Mouse (Mus musculus) adrenal gland, postnatal 10 days (tissue): Measurements from ENCODE around the gene Tpp1. TPM values are rescaled to one million over a fixed set of nuclear protein-coding genes. Genes with fewer than 3 reads are reported as not detected.

ENCODE experiments used
- DNase-seq: peaks from one replicate; pipeline ENCODE4 v3.0.0; 2021; ENCODE audit warnings: mixed read lengths
- long read RNA-seq, 2 experiments: library from polyadenylated mRNA; stranded (forward); transcript quantifications; one replicate each; pipeline ENCODE4 v2.0.0; 2021
- total RNA-seq, 2 experiments: library from RNA; stranded (reverse); gene quantifications; 2 replicates each; pipeline ENCODE4 v1.2.3; 2021

Gene Tpp1
- 10 to 100 TPM; 65.5 to 68.8 TPM for total RNA-seq
- long read RNA-seq, experiment 1, transcript Tpp1-201 (13 exons, 3,558 nt), result major isoform, 8 of 37 reads
- long read RNA-seq, experiment 1, partial matches to known transcripts, result 27 of 37 reads
- long read RNA-seq, experiment 1, other reads (novel, unspliced or antisense), result 2 of 37 reads
- long read RNA-seq, experiment 2, transcript Tpp1-201 (13 exons, 3,558 nt), result major isoform, 22 of 32 reads
- long read RNA-seq, experiment 2, partial matches to known transcripts, result 8 of 32 reads
- long read RNA-seq, experiment 2, other reads (novel, unspliced or antisense), result 2 of 32 reads

DNA sequence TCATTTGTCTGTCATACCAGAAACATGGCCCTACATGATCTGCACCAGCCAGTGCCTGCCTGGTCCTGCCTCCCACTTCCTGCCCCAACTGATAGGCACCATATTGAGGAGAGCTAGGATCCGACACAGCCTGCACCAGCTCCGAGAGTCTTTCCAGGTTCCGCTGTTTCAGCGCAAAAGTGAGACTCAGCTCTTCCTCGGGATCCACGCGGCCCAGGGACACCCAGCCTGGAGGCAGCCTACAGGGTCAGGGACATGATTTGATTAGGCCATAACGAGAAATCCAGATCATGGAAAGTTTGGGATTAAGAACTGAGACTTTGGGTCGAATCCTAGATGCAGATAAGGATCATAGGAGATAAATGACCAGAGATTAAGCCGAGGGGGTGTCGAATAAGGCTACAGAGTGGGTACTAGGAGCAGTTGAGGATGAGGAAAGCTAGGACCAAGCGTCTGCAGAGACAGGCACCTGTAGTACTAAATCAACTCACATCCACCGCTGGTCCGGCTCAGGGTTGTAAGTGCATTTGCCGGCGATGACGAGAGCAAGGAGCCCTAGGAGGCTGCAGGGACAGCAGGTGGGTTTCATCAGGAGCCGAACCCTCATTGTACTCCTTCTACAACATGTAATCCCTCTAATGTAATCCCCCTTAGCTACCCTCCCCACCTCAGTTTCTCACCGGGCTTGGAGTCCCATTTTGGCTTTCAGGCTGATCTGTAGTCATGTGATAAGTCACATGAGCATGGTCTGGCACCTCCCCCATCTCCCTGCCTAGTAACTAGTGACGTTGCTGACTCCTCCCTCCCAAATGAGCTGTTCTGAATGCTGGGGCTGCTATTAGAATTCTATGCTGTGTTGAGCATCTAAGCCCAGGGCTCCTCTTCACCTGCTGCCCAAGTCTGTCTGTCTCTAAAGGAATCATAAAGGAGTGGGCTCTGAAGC, at the start of gene Tpp1:
Gene Tpp1, minus strand, starts transcription at position 745 of the 943 bp plus-strand sequence.
- peak; percentile 92 for DNase-seq

DNA sequence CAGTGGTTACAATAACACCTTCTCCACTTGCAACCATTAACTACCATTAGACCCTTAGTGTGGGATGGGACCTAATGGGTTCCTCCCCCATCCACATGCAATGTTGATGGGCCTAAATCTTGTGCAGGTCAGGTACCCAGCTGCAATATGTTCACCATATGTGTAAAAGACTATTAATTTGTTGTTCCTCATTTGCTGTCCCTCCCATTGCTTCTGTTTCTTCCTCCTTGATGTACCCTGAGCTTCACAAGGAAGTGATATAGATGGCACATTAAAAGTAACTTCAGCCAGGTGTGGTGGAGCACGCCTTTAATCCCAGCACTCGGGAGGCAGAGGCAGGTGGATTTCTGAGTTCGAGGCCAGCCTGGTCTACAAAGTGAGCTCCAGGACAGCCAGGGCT, 44.9 kb upstream of the Tpp1 start:
- no peak for DNase-seq

DNA sequence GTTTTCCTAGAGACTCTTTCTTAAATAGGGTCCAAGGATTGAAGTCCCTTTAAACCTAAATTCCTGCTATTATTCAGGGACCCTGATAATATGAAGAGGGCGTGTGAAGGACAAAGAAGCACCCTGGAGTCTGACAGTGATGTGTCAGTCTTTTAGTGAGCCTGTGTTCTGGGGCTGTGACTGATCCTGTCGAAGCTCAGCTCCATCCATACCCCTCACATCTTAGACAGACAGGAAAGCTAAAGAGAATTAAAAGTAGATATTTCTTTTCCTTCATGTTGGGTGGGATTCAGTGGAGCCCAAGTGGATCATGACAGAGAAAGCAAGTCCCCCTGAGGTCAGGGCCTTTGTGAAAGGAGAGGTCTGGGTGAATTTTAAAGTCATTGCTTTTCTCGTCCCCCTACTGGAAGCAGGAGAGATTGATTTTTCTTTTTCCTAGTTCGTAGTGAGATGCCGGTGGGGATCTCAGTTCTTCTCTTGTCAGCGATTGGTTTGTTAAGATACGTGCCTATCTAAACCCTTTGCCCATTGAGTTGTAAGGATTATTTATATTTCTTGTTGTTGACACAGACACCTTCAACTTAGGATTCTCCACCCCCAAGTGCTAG, 43.8 kb upstream of the Tpp1 start:
- DNase-seq, result no peak

DNA sequence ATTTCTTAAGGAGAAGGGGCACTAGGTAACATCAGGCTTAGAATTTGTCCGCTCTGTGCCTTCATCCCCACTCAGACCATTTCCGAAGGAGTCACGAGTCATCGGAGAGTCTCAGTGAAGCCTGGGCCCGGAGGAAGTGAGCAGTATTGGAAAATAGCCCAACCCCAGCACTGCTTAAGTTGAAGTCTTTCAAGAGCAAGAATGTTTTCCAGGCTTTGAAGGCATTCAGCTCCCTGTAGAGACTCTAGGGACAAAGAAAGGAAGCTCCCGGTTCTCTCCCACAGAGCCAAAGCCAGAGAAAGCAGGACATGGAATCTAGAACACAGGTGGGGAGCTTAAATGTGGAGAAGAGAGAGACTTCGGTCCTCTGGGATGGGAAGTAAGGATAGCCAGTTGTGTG, 41.7 kb upstream of the Tpp1 start:
- DNase-seq, result no peak

DNA sequence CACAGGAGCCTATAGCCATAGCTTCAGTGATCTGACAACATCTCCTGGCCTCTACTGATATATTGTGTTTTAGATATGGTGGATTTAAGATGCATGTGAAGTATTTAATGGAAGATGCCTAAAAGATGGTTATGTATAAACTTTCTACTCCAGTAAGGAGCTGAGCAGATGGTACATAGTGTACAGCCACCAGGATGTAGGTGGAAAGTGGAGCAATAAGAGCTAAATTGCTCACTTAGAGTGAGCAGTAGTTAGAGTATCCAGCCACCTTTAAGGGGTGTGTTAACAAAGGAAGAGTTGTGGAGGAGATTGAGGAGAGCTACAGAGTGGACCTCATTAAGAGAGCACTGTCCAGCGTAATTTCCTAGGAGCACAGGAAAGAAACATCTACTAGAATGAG, 39.1 kb upstream of the Tpp1 start:
- no peak for DNase-seq

DNA sequence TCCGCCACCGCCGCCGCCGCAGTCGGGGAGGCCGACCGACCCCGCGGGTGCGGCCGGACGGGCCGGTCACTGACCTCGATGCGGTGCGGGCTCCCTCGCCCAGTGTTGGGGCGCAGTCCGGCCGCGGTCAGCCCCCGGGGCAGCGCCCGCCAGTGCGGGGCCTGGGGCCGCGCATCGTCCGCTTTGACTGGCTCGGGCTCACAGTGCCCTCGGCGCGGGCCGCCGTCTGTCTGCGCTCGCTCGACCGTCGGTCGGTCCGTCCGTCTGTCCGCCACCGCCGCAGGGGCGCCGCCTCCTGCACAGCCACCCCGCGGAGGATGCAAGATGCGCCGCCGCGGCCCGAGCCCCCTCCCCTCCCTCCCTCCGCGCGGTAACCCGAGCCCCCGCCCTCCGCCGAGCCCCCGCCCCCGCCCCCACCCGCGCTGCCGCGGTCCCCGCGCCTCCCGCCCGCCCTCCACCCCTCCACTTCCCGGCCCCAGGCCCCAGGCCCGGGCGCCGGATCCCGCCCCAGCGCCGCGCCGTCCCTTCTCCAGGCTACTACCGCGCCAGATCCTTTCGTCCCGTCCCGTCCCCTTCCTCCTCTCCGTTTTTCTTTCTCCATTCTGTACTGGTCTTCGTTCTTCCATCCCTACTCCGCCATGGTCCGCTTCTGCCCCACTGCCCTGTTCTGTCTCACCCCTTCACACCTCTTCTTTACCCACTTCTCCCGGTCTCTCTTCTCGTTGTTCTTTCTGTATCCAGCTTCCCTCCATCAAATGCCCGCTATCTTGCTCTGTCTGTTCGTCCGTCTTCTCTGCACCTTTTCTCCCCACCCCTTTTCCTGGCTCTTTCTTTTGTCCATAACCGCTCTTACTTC, 35.5 kb upstream of the Tpp1 start, which contains the start of gene Dchs1:
Gene Dchs1, minus strand, starts transcription at position 370 of the 856 bp plus-strand sequence.
- DNase-seq, result peak; percentile 46

DNA sequence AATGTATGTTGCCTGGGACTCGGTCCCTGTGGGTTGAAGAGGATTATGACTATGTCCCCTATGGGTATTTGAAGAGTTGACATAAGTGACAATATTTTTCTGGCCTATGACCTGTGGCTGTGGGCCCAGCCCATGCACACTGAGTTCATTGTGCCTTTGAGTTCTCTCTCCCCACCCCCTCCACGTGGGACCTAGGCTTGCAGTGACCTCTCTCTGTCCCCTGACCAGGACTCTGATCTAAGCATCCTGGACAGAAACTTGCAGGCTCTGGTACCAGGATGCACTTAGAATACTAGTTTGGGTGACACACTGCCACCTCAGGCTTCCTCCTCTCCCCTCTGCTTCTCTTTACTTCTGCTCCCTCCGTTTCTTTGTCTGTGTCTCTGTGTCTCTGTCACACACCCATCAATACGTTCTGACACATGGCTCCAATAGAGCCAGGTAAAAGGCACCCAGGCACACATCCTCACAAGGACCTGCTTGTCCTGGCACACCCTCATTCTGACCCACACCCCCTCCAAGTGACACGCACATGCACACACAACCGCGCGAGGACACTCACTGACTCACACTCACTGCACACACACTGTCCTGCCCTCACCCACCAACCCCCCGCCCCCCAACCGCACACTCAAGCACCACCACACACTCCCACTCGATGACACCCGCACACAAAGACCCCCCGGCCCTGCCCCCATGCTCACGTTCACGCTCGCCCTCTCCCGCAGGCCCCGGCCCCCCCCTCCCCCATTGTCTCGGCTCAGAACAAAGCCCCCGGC, 34.7 kb upstream of the Tpp1 start:
- no peak for DNase-seq

DNA sequence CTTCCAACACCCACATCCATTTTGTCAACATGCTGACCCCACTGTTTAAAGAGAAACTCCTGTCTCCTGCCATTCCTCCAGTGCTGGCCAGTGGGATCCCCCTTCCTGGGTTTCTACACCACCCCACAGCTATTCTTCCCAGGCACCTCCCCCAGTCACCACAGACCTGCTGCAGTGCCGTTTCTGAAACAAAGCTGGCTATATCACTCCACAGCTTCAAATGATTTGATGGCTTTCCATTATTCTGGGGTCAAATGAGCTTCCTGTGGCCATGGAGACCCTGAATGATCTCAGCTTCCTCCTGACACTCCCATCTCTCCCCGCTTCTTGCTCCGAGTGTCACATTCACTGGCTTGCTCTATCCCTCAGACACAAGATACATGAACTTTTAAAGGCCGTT, 32.5 kb upstream of the Tpp1 start:
- no peak for DNase-seq

DNA sequence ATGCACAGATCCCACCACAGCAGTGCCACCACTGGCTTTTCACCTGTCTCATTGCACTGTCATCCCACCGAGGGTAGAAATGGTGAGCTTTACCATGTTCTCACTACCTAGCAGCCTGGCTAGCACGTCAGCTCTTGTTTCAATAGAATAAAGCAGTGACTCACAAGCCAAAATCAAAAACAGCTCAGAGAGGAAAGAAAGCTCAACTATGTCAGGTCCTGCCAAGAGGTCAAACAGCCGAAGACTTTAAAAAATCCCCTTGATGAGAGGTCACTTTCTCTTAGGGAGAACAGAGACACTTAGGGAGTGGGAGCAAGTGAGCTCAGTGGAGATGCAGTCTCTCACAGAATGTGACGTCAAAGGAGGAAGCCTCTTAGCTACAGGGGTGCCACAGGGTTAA, 31.8 kb upstream of the Tpp1 start:
- no peak for DNase-seq

DNA sequence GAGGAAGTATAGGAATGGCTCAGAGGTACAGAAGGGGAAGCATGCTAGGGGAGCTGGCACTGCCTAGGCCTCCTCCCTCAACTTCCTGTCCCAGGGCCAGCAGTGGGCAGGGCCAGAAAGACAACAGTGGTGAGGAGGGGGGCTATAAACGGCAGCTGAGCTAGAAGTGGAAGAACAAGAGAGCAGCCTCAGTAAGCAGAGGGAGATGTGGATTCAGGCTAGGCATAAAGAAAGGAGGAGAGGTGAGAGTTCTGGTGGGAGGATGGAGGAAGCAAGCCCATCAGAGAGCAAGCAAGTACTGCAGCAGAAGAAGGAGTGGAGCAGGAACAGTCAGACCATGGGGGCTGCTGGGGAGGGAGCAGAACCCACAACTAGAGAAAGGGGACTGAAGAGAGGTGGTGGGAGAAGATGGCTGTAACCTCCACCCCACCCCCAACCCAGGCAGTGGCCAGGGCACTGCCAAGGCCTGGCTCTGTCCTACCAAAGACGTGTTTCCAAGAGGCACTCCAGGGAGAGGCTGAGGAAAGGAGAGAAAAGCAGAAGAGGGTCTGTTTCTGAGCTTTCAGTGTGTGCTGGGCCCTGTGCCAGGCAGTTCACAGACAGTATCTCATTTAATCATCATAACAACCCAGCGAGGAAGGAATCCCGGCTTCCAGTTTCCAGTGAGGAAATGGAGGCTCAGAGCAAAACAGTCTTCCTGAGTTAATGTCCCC, 26.7 kb upstream of the Tpp1 start:
- DNase-seq, result no peak

DNA sequence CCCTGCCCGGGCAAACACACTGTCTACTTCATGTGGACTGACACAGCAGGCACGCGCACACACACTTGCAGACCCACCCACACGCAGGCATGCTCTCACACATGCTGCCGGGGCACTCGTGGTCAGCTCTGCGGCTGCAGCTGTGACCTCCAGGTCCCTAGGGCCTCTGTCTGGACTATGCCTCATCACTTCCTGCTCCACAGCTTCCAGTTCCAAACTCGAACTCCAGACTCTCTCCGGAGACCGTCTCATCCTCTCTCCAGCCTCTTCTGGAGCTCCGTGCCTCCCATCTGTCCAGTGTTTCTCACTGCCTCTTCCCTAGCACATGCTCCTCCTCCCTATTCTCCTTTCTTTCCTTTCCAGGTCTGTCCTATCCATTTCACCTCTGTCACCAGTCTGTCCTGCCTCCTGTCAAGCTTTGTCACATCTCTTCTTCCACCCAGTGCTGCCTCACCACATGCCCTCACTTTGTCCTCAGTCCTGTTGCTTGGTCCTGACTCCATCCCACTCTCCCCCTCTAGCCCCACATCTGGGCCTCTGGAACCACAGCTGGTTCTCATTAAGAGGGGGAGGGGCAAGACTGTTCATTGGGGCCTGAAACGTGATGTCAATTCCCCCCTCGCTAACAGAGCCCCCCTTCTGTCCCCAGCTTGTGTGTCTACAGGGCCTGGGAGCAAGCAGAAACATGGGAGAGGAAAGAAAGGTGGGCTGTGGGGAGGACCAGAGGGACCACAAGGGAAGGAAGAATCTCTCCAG, 25.9 kb upstream of the Tpp1 start:
- no peak for DNase-seq

DNA sequence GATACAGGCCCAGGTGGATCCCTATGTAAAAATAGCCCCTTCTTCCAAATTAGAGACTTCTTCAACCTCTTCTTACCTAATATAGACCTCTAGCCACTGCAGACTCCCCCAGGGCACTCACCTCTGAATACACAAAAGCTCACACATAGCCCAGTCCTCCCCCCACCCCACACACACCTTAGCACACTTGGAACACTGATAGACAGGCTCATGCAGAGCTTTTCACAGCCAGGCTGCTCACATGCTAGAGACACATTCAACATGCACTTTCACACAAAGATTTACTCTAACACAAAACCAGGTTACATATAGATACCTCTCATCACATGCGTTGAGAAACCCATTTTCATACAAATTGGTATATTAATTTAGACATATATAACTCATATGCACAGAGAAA, 25.3 kb upstream of the Tpp1 start:
- DNase-seq, result no peak

DNA sequence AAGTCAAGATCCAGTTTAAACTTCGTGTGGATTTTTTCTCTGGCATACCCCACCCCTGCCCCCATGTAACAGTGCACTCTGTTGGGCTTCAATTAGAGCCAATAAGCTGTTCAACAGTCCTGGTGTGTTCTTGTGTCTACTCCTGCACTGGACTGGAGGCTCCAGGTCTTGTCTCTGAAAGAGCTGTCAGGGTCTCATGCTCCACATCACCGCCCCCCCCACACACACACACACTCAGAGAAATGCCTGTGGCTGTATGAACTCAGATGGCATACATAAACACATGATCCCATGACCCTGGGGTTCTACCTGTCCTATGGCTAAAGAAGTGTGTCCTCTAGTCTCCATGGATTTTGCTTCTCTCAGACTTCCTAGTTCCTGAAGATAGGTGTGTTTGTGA, 24.0 kb upstream of the Tpp1 start:
- no peak for DNase-seq

DNA sequence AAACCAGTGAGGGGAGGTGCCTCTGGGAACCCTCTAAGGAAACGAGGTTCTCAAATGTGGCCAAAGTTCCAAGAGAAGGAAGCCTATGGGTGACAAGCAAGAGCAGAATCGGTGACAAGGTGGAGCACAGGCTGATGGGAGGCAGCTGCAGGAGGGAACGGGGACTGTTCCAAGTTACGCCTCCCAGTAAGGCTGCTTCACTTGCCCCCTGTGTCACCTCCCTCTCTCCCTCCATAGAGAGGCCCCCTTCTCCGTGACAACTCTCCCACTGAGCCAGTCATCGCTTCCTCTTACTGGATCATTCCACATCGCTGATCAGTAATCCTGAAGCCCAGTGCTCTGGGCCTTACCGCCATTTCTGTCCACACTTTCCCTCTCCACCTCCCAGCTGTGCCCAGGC, 22.6 kb upstream of the Tpp1 start:
- no peak for DNase-seq

DNA sequence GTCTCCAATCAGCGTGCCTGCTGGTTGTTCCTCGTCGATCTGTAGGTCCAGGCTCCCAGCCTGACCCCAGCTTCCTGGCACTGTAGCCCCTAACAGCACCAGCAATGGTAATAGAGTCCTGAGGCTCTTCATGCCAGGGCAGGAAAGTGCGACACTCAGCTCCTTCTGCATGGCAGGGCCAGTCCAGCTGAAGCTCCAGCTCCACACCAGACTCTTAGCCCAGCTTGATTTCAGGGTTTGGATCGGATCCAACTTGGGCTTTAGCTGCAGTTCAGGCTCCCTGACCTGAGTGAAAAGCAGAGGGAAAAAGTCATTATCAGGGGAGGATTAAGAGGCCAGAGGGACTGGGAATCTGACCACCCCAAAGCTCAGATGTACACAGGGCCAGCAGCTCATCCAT, 21.0 kb upstream of the Tpp1 start:
- no peak for DNase-seq

DNA sequence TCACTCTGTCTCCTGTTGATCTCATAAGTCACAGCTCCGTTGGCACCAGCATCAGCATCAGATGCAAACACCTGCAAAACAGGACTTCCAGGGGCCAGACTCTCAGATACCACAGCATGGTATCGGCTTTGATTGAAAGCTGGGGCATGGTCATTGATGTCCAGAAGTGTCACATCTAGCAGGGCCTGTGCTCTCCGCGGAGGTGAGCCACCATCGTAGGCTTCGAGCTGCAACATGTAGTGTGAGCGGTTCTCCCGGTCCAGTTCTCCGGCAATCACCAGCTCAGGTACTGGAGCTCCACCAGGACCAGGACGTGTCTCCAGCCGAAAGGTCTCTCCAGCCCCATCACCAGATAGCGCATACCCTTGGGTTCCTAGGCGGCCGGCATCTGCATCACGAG, 20.3 kb upstream of the Tpp1 start:
- no peak for DNase-seq

DNA sequence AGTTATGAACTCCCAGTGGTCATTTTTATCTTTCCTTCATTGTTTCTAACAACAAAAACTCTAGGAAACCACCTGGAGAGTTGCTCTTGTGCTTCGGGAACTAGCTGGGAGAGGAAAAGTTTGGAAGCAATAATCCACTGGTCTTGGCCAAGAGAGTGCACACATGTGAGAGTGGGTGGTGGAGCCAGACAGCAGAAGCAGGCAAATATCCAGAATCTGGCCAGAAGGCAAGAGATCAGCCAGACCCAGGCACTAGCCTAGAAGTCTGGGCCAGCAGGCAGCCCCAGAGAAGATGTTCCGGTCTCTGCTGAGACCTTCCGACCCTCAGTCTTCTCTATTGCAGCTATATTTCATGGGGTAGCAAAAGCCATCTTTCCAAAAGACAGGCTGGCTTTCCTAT, 17.9 kb upstream of the Tpp1 start:
- no peak for DNase-seq

DNA sequence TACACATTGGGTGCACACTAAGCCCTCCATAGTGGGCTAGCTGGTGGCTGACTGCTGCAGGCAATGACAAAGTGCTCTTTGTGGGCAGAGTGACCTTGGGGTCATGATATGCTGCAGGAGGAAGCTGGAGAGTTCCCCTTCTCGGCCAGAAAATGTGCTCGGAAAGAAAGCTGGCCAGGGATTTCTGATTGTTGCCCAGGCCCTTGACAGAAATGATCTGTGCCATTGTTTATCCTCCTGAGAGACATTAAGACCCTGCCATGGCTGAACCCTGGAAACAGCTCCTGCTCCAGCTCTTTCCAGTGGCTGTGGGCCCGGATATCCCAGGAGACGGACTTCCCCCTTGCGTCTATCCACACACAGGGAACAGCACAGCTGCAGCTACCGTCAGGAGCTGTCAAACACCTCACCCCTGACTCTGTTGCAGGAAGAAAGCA, 15.7 kb upstream of the Tpp1 start:
- peak; percentile 58 for DNase-seq

DNA sequence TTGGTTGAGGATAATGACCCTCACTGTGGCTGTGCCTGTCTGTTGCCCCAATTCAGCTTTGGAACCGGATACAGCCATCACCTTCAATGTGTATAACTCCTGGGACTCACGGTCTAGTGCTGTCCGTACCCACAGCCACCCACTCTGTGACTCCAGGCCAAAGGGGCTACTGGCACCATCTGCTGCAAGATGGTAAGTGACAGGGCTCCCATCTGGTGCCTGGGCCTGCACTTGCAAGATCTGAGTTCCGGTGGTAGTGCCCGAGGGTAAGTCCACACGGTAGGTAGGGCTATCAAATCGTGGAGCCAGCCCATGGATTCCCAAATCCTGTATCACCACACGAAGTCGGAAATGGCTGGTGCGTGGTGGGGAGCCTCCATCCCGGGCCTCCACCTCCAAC, 12.3 kb upstream of the Tpp1 start:
- DNase-seq, result no peak
